Mouse (Mus musculus) right cerebral cortex, postnatal 14 days (tissue): ENCODE results near the gene Prkar1a.
"Not testable (repeated sequence)": the region's sequence is repeated elsewhere in the genome, so short reads cannot be mapped to it uniquely, and the experiment has no call there.

Source experiments
- DNase-seq: peaks from one replicate; pipeline ENCODE4 v3.0.0; 2022

Gene Prkar1a

GRCm38 (mm10) chr11:109648510-109648909, 695 bp upstream of the Prkar1a start:
- no peak for DNase-seq

- DNase-seq = peak; percentile 81
Measured at GRCm38 (mm10) chr11:109649975-109650701, 933 bp downstream of the Prkar1a start.

- DNase-seq = peak; percentile 94
Measured at GRCm38 (mm10) chr11:109650788-109651565, 1.8 kb downstream of the Prkar1a start.

DNA sequence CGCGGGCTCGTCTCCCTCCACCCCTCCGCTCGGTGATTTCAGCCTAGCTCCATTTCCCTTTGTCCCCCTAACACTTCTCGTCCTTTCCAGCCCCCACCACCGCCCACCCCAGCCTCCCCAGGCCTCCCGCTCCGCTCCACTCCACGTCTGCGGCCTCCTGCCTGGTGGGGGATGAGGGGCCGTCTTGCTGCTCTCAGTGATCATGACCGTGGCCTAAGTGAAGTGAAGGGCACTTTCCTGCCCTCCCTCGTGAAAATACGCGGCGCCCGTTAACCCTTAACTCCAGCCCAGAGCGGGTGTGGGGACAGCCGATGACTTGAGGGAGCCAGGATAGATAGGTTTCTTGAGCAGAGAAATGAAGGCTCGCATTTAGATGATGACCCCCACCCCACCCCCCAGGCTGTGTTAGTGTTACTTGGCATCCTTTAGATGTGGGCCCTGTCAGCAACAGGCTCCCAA, 2.4 kb downstream of the Prkar1a start:
- no peak for DNase-seq

- DNase-seq = no peak
Measured at GRCm38 (mm10) chr11:109652505-109652904, 3.3 kb downstream of the Prkar1a start.

DNA sequence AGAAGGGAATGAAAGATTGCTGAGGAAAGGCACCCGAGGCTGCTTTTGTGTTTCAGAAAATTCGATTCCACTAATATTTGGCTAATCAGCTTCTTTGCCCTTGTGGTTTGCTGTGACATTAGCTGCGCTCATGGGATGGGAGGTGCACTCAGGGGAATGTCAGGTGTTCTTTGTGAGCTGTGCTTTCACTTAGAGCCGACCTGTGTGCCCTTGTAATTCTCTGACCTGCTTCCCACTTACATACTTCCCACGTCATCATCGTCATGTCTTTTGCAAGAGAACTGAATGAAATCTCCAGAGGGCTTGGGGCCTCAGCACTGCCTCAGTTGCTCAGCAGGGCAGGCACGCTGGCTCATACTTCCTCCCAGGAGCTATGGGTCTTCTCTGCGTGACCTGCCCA, 4.0 kb downstream of the Prkar1a start:
- DNase-seq = no peak

GRCm38 (mm10) chr11:109654581-109654980, 5.4 kb downstream of the Prkar1a start:
- DNase-seq = no peak

DNA sequence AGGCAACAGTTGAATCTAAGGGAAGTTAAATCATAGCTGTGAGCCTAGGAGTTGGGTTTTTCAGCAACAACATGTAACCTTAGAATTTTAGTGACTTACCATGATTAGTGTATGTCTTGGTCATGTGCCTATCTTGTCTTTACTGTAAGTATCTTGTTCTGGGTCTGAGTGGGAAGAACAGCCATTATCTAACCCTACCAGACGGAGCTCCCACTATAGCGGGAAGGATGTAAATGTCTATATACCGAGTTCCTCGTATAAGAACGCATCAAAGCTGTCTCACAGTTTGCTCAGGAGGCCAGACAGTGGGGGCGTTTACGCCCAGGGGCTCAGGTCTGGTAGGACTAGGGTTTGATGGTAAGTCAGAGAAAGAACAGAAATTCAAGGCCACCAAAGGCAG, 7.0 kb downstream of the Prkar1a start:
- DNase-seq = no peak

DNA sequence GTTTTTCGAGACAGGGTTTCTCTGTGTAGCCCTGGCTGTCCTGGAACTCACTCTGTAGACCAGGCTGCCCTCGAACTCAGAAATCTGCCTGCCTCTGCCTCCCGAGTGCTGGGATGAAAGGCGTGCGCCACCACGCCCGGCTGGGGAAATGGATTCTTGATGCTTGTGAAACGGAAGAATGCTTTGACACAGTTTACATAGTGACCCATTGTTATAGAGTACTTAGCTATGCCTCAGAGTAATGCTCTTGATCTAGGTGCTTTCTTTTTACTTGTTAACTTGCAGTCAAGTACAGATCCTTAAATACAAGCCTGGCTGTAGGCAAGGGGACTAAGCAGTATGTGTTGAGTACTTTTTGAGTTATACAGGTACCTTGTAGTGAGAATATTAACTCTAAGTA, 11.3 kb downstream of the Prkar1a start:
- DNase-seq = not testable (repeated sequence)

- DNase-seq = no peak
Measured at GRCm38 (mm10) chr11:109664293-109664692, 15.1 kb downstream of the Prkar1a start.

DNA sequence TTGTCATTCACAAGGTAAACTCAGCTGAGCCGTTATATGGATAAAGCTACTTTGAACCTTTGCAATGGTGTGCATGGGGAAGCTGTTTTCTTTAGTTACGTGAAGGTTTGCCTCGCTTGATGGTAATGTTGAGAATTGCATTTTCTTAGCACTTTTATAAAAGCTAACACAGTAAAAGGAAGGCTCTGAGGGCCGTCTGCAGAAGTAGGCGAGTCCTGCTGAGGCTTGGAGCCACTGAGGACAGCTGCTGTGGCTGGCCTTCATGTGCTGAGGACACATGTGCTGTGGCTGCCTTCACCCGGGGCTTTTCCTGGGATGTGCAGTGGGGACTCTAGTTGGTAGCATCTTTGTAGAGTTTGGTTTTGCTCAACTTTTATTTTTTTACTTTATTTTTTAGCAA, 16.2 kb downstream of the Prkar1a start:
- no peak for DNase-seq

- DNase-seq = no peak
Measured at GRCm38 (mm10) chr11:109666411-109666810, 17.2 kb downstream of the Prkar1a start.

- DNase-seq = no peak
Measured at GRCm38 (mm10) chr11:109667371-109667770, 18.2 kb downstream of the Prkar1a start.

DNA sequence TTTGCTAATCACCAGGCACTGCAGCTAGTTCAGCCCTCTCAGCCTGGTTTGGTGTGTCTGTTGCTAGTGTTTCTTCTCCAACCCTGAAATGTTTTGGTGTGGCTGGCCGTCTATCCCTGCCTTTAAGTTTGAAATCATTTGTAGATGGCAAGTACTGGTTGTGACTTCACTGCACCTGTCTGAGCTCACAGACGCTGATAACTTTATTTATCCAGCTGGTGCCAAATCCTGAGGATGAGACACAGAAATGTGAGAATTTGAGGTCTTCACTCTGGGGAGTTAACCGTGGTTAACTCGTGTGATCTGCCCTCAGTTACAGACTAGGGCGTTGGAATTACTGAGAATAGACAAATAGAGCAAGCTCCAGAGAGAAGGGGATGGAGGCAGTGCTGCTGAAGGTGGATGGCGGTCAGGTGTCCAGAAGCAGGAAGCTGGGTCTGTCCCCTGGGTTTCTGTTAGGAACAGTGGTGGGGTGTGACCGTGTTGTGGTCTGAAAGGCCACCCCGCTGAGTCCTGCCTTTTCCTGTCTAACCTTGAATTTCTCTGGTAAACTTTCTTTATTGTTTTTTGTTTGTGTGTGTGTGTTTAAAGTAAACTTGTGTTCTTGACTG, 19.0 kb downstream of the Prkar1a start:
- DNase-seq = no peak

- DNase-seq = no peak
Measured at GRCm38 (mm10) chr11:109669149-109669708, 20.0 kb downstream of the Prkar1a start.

DNA sequence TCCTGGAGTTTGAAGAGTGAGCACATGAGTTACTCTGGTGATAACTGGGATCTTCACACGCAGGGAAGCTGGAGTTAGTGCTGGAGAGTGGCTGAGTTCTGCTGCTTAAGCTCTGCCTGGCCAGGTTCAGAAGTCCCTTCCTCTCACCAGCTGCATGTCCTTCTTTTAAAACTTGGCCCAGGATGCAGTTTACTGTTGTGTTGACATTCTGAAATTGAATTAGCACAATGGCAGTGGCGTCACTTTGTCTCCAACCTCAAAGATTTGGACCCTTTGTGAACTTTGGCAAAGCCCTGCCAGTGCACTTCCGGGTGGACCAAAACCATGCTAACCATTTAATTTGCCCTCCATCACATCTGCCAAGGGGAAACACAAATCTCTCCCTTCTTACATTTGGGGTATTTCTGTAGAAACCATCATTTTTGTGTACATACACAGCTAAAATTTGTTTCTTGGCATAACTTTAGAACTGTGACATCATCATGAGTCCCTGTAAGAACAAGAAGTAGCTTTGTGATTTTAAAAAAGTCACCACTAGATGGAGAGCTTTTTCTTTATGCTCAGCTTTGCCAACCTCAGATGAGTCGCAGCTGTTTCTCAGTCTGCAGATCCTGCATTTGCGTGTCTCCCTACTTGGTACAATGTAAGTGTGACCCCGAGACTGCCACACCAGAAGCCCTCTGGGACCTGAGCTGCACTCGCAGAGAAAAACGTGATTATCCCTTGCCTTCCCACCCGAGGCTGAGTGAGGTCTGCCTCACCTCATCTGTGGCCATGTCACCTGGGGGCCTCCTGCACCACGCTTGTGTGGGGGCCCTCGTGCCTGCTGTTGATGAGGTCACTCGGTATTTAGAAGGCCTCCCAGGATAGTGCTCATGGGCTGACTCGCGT, 21.1 kb downstream of the Prkar1a start:
- no peak for DNase-seq

DNA sequence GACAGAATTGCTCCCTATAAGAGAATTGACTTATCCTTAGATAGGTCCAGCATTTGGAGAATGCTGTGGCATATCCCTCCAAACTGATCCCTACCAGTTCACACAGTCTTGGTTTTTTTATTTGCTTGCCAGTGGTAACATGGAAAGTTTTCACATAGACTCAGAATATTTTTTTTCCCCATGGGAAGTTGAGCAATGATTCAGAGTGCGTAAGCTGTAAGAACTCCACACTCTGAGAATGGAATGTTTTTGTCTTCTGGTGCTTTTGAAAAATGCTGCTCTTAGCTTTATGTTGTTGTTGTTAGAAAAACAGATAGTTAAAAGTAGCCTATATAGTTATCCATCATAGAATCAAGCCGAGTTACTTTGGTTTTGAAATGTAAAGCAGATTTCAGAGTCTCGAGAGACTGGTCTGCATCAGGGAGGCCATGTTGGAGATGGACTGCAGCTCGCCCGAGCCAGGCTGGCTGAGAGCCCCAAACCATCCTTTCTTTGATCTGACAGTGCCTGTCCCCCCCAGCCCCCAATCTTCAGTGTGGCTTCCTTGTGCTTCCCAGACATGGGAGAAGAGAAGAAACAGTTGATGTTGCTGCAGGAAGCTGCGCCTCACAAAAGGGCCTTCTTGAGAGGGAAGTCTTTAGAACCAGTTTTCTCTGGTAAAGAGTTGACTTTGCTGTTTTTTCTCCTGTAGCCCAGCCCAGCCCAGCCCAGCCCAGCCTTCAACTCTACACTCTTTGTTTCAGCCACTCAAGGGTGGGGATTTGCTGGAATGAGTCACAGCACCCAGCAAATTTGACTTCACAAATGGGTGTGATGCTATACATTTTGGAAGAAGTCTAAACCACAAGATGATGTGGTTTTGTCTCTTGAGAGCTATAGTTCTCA, 22.2 kb downstream of the Prkar1a start:
- no peak for DNase-seq

DNA sequence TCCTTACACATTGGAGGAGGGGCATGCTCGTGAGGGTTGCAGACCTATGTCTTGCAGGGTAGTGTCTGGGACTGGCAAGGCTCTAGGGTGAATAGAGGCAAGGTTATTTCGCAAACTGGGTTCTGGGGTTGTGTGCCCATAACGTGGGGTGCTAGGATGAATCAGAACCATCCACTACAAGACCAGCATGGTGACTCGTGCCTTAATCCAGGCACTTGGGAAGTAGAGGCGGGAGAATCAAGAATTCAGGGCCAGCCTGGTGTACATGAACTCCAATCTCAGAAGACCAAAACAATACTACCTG, 22.8 kb downstream of the Prkar1a start:
- no peak for DNase-seq

DNA sequence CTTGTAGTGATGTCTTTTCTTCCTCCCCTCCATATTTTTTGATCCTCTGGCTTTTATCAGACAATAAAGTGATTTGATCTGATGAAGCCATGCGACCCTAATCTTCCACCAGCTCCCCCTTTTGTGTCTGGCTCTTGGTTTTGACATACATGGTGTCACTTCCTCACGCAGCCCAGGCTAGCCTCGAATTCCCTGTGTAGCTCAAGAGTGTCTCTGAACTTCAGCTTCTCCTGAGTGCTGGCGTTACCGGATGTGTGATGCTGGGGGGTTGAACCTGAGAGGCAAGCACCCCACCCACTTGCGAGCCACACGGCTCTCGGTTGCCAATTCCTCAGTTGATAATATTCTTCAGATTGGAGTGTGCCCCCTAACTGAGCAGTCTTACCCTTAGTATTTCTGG, 23.2 kb downstream of the Prkar1a start:
- DNase-seq = no peak

DNA sequence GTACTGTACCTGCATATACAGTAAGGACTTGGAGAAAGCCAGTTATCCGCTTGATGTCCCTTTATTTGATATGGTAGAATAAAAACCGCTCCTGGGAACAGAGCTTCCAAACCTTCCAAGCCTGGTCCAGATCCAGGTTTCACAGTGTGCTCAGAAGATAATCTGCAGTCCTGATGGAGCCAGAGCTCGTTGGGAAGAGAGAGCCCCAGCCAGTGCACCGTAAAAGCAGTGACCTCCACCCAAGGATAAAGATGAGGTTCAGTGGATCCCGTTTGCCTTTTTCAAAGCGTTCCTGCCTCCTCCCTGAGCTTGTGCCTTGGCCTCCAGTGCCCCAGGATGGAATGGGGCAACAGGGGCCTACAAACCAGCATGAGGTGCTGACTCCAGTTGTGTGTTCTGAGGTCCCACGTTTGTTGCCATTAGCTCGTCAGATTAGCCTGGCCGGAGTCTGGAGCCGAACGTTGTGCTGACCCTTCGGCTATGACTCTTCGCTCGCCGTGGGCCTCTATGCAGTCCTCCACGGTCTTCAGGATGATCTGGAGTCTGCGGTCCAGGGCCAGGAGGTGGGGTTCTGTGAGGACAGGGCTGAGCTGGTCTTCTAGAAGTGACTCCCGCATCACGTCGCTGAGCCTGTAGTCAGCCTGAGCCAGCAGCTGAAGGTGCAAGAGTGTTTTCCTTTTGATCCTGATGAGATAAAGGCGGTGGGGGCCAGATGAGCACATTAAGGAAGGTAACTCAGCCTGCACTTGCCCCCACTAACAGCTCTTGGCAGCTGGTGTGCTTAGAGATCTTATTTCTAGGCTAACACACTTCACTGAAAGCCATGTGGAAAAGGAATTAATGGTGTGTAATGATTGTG, 23.9 kb downstream of the Prkar1a start:
- DNase-seq = no peak

- no peak for DNase-seq
Measured at GRCm38 (mm10) chr11:109673741-109674140, 24.5 kb downstream of the Prkar1a start.
